Mouse (Mus musculus): ENCODE measurements around the gene Abca17. TPM values are rescaled to one million over a fixed set of nuclear protein-coding genes. Genes with fewer than 3 reads are reported as not detected.

Abca17 gene
- polyA plus RNA-seq, 1 experiment = not detected

- Histone ChIP-seq H3K4me3 (ENCODE audit: insufficient read depth, low read depth, low read length) (no peak overlapping the region), H3K27ac (ENCODE audit: insufficient read depth, low read depth, low read length) (no peak overlapping the region), H3K4me1 (ENCODE audit: control insufficient read depth, insufficient read depth, low read length) (no peaks in the 10 kb centered on the region)
- TF ChIP-seq POLR2A (IDR thresholded peaks at IDR 0.05; ENCODE audit: insufficient read depth, low read depth, low read length) (no peak), CTCF (IDR thresholded peaks at IDR 0.05; ENCODE audit: insufficient read depth, low read depth, low read length) (no peak)
- WGBS = 45% methylated on average over 4 of the region's 4 CpGs
These were observed 43.4 kb downstream of the Abca17 start for GRCm38 (mm10) chr17:24307500-24307899.

DNA sequence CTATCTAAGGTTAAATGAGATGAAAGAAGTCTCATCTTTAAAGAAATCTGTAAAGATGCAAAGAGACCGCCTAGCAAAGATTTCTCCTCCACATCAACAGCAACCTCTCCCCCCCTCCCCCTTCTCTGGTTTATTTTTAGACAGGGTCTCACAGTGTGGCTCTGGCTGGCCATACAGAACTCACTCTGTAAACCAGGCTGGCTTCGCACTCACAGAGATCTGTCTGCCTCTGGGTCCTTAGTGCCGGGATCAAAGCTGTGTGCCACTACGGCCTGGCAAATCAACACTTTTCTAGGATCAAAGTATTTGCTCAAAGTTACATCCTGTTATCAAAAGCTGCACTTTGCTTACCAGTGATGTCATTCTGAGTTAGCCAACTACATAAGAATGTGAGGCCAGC lies 50.2 kb downstream of the Abca17 start:
- 78% methylated on average over 4 of the region's 4 CpGs for WGBS
- Histone ChIP-seq H3K27ac (ENCODE audit: insufficient read depth, low read depth, low read length) (no peak overlapping the region), H3K4me1 (ENCODE audit: control insufficient read depth, insufficient read depth, low read length) (no peaks in the 10 kb centered on the region), H3K4me3 (ENCODE audit: insufficient read depth, low read depth, low read length) (no peak overlapping the region)
- TF ChIP-seq CTCF (IDR thresholded peaks at IDR 0.05; ENCODE audit: insufficient read depth, low read depth, low read length) = no peak
- TF ChIP-seq POLR2A (IDR thresholded peaks at IDR 0.05; ENCODE audit: insufficient read depth, low read depth, low read length) = no peak

DNA sequence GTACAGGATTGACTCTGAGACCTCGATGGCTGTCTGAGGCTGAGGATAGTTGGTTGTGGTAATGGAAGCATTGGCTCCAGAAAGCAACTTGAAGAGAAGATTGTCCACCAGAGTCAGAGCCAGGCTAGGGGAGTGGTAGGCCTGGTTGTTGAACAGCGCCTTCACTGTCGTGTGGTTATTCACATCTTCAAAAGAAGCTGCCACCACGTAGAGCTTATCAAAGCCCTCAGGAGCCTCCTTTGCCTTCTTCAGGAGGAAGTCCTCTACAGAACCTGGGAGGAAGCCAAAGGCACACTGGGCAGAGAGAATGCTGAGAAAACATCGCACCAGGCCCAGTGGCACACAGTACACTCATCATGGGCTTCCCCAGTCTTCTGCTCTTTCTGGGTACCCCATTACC lies 61.5 kb downstream of the Abca17 start:
- no peak overlapping the region for H3K27ac ChIP-seq (ENCODE audit: insufficient read depth, low read depth, low read length)
- WGBS = 83% methylated on average over 5 of the region's 5 CpGs

GRCm38 (mm10) chr17:24288477-24288876 lies 62.4 kb downstream of the Abca17 start:
- H3K4me3 ChIP-seq (ENCODE audit: insufficient read depth, low read depth, low read length) = no peak overlapping the region
- no peak overlapping the region for H3K27ac ChIP-seq (ENCODE audit: insufficient read depth, low read depth, low read length)
- H3K4me1 ChIP-seq (ENCODE audit: control insufficient read depth, insufficient read depth, low read length) = no peaks in the 10 kb centered on the region
- TF ChIP-seq CTCF (IDR thresholded peaks at IDR 0.05; ENCODE audit: insufficient read depth, low read depth, low read length) (no peak), POLR2A (IDR thresholded peaks at IDR 0.05; ENCODE audit: insufficient read depth, low read depth, low read length) (no peak)
- 88% methylated on average over 9 of the region's 9 CpGs for WGBS

More for the DNA sequence above, 61.5 kb downstream of the Abca17 start:
- Histone ChIP-seq H3K4me1 (ENCODE audit: control insufficient read depth, insufficient read depth, low read length) (no peaks in the 10 kb centered on the region), H3K4me3 (ENCODE audit: insufficient read depth, low read depth, low read length) (no peak overlapping the region)
- TF ChIP-seq POLR2A (IDR thresholded peaks at IDR 0.05; ENCODE audit: insufficient read depth, low read depth, low read length) (no peak), CTCF (IDR thresholded peaks at IDR 0.05; ENCODE audit: insufficient read depth, low read depth, low read length) (no peak)

- Histone ChIP-seq H3K27ac (ENCODE audit: insufficient read depth, low read depth, low read length) (no peak overlapping the region), H3K4me3 (ENCODE audit: insufficient read depth, low read depth, low read length) (no peak overlapping the region), H3K4me1 (ENCODE audit: control insufficient read depth, insufficient read depth, low read length) (no peaks in the 10 kb centered on the region)
- WGBS = 73% methylated on average over 3 of the region's 3 CpGs
- no peak for TF ChIP-seq POLR2A (IDR thresholded peaks at IDR 0.05; ENCODE audit: insufficient read depth, low read depth, low read length)
- TF ChIP-seq CTCF (IDR thresholded peaks at IDR 0.05; ENCODE audit: insufficient read depth, low read depth, low read length) = no peak
These were observed 65.2 kb downstream of the Abca17 start for GRCm38 (mm10) chr17:24285680-24286079.

- TF ChIP-seq CTCF (IDR thresholded peaks at IDR 0.05; ENCODE audit: insufficient read depth, low read depth, low read length) (no peak), POLR2A (IDR thresholded peaks at IDR 0.05; ENCODE audit: insufficient read depth, low read depth, low read length) (no peak)
- H3K4me1 ChIP-seq (ENCODE audit: control insufficient read depth, insufficient read depth, low read length) = no peaks in the 10 kb centered on the region
- H3K27ac ChIP-seq (ENCODE audit: insufficient read depth, low read depth, low read length) = no peak overlapping the region
- 67% methylated on average over 9 of the region's 9 CpGs for WGBS
- no peak overlapping the region for H3K4me3 ChIP-seq (ENCODE audit: insufficient read depth, low read depth, low read length)
These were observed 67.5 kb downstream of the Abca17 start for GRCm38 (mm10) chr17:24283266-24283818.

- WGBS = 73% methylated on average over 4 of the region's 4 CpGs
- Histone ChIP-seq H3K4me1 (ENCODE audit: control insufficient read depth, insufficient read depth, low read length) (no peaks in the 10 kb centered on the region), H3K4me3 (ENCODE audit: insufficient read depth, low read depth, low read length) (no peak overlapping the region), H3K27ac (ENCODE audit: insufficient read depth, low read depth, low read length) (no peak overlapping the region)
- TF ChIP-seq POLR2A (IDR thresholded peaks at IDR 0.05; ENCODE audit: insufficient read depth, low read depth, low read length) = no peak
- TF ChIP-seq CTCF (IDR thresholded peaks at IDR 0.05; ENCODE audit: insufficient read depth, low read depth, low read length) = no peak
These were observed 68.2 kb downstream of the Abca17 start for GRCm38 (mm10) chr17:24282637-24283036.

DNA sequence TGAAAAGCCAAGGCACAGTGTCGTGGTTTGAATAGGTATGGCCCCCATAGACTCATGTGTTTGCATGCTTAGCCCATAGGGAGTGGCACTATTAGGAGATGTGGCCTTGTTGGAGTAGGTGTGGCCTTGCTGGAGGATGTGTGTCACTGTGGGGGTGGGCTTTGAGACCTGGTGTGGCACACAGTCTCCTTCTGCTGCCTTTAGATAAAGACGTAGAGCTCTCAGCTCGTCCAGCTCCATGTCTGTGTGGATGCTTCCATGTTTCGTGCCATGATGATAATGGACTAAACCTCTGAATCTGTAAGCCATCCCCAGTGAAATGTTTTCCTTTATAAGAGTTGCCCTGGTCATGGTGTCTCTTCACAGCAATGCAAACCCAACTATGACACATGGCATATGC lies 71.0 kb downstream of the Abca17 start:
- WGBS = 76% methylated on average over 4 of the region's 4 CpGs
- Histone ChIP-seq H3K4me3 (ENCODE audit: insufficient read depth, low read depth, low read length) (no peak overlapping the region), H3K4me1 (ENCODE audit: control insufficient read depth, insufficient read depth, low read length) (no peaks in the 10 kb centered on the region), H3K27ac (ENCODE audit: insufficient read depth, low read depth, low read length) (no peak overlapping the region)
- TF ChIP-seq POLR2A (IDR thresholded peaks at IDR 0.05; ENCODE audit: insufficient read depth, low read depth, low read length) (no peak), CTCF (IDR thresholded peaks at IDR 0.05; ENCODE audit: insufficient read depth, low read depth, low read length) (no peak)

DNA sequence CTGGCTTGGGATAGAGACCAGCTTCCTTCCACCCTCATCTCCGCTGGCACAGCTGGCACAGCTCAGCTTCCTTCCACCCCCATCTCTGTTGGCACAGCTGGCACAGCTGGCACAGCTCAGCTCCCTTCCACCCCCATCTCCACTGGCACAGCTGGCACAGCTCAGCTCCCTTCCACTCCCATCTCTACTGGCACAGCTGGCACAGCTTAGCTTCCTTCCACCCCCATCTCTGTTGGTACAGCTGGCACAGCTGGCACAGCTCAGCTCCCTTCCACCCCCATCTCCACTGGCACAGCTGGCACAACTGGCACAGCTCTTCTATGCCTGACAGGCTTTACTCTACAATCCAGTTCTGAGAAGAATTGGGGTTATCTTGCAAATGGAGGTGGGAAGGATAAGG lies 83.7 kb downstream of the Abca17 start:
- Histone ChIP-seq H3K27ac (ENCODE audit: insufficient read depth, low read depth, low read length) (no peak overlapping the region), H3K4me3 (ENCODE audit: insufficient read depth, low read depth, low read length) (no peak overlapping the region), H3K4me1 (ENCODE audit: control insufficient read depth, insufficient read depth, low read length) (no peaks in the 10 kb centered on the region)
- no peak for TF ChIP-seq POLR2A (IDR thresholded peaks at IDR 0.05; ENCODE audit: insufficient read depth, low read depth, low read length)
- no peak for TF ChIP-seq CTCF (IDR thresholded peaks at IDR 0.05; ENCODE audit: insufficient read depth, low read depth, low read length)
- WGBS = 75% methylated on average over 1 of the region's 1 CpGs

DNA sequence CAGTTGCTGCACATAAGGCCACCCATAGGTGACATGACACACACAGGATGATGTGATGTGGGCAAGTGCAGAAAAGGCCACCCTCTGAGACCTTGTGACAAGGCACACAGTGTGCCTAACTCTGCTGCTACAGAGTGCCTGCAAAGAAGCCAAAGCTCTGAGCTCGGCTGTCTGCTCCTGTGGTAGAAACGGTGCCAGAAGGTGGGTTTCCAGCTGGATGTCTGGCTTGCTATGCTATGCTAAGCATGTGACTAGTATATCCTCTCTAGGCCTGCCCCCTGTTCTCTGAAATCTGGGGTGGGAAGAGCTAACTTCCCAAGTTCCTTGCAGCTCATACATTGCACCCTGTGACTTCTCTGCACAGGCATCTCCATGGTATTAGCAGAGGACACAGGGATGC lies 86.1 kb downstream of the Abca17 start:
- TF ChIP-seq POLR2A (IDR thresholded peaks at IDR 0.05; ENCODE audit: insufficient read depth, low read depth, low read length) (no peak), CTCF (IDR thresholded peaks at IDR 0.05; ENCODE audit: insufficient read depth, low read depth, low read length) (no peak)
- H3K27ac ChIP-seq (ENCODE audit: insufficient read depth, low read depth, low read length) = no peak overlapping the region
- 74% methylated on average over 2 of the region's 2 CpGs for WGBS

More for the DNA sequence above, 86.1 kb downstream of the Abca17 start:
- H3K4me1 ChIP-seq (ENCODE audit: control insufficient read depth, insufficient read depth, low read length) = no peaks in the 10 kb centered on the region
- H3K4me3 ChIP-seq (ENCODE audit: insufficient read depth, low read depth, low read length) = no peak overlapping the region
